Mouse (Mus musculus): ENCODE results near the gene Cd28.

GRCm38 (mm10) chr1:60771771-60772170, 55.2 kb downstream of the Cd28 start:
- TF ChIP-seq CTCF (conservative IDR thresholded peaks at IDR 0.05 in 1 of 2, IDR thresholded peaks at IDR 0.05 in 1 of 2; ENCODE audit: low read depth in 2 of 2, low read length in 2 of 2) (no peak), PAX5 (IDR thresholded peaks at IDR 0.05; ENCODE audit: low read length) (no peak), EP300 (IDR thresholded peaks at IDR 0.05; ENCODE audit: low read length) (peak; percentile 92), MXI1 (IDR thresholded peaks at IDR 0.05; ENCODE audit: low read depth, low read length) (no peak), RAD21 (IDR thresholded peaks at IDR 0.05; ENCODE audit: low read depth, low read length) (no peak; the same call in 1 of the 2 replicates), SIN3A (IDR thresholded peaks at IDR 0.05; ENCODE audit: low read length) (peak; percentile 40; the same call in 1 of the 2 replicates), TCF12 (IDR thresholded peaks at IDR 0.05; ENCODE audit: low read depth, low read length) (0 out of 2 replicates have a peak, but pooled peaks have one; percentile 22), MEF2A (IDR thresholded peaks at IDR 0.05; ENCODE audit: borderline replicate concordance, low read depth, low read length) (peak; percentile 70), USF2 (conservative IDR thresholded peaks at IDR 0.05; ENCODE audit: low read depth, low read length) (no peak), SMC3 (IDR thresholded peaks at IDR 0.05; ENCODE audit: low read depth, low read length) (no peak), ELF1 (IDR thresholded peaks at IDR 0.05; ENCODE audit: low read depth, low read length) (no peak)
